Mouse (Mus musculus): ENCODE data around the gene Acin1. TPM values are rescaled to one million over a fixed set of nuclear protein-coding genes. Genes with fewer than 3 reads are reported as not detected.

The Acin1 gene
- polyA plus RNA-seq, 1 experiment, result 107 TPM

- Histone ChIP-seq H3K79me2 (ENCODE audit: control insufficient read depth, insufficient read depth) (no peaks in the 10 kb centered on the region), H3K36me3 (ENCODE audit: control insufficient read depth, insufficient read depth) (no peaks in the 10 kb centered on the region), H3K27me3 (ENCODE audit: control insufficient read depth, insufficient read depth, insufficient read length) (no peaks in the 10 kb centered on the region), H3K79me3 (ENCODE audit: low read depth) (no peaks in the 10 kb centered on the region), H3ac (ENCODE audit: control insufficient read depth, insufficient read length, low read depth) (no peak overlapping the region), H3K4me3 (ENCODE audit: insufficient read depth, poor library complexity, severe bottlenecking) (no peak overlapping the region)
- TF ChIP-seq MAX (IDR thresholded peaks at IDR 0.05), result no peak
Observed at GRCm38 (mm10) chr14:54592319-54592934, 94.3 kb downstream of the Acin1 start.

Small RNAs within 50 kb of the gene (microRNA-seq; reads per million reads assigned to microRNA genes)
- gene Mir686 (ENCODE audit: borderline microRNAs expressed) (not detected), gene Mir6948 (ENCODE audit: borderline microRNAs expressed) (0.28 reads per million)

Other genes starting within 250 kb of the Acin1 start
- 72.8 TPM for gene Lrp10, start 222.8 kb downstream of the Acin1 start, polyA plus RNA-seq (2012; fragmentation: generic; extraction: Trizol)
- 0.56 TPM for gene Rem2, start 210.8 kb downstream of the Acin1 start, polyA plus RNA-seq (2012; fragmentation: generic; extraction: Trizol)
- 174 TPM for gene Prmt5, start 169.4 kb downstream of the Acin1 start, polyA plus RNA-seq (2012; fragmentation: generic; extraction: Trizol)
- gene Haus4, start 132.3 kb downstream of the Acin1 start, polyA plus RNA-seq (2012; fragmentation: generic; extraction: Trizol), result 30.0 TPM
- 50.7 TPM for gene Ajuba, start 109.4 kb downstream of the Acin1 start, polyA plus RNA-seq (2012; fragmentation: generic; extraction: Trizol)
- gene 4931414P19Rik, start 80.9 kb downstream of the Acin1 start, polyA plus RNA-seq (2012; fragmentation: generic; extraction: Trizol), result 6.0 TPM
- gene Psmb5, start 68.9 kb downstream of the Acin1 start, polyA plus RNA-seq (2012; fragmentation: generic; extraction: Trizol), result 469 TPM
- gene Psmb11, start 65.5 kb downstream of the Acin1 start, polyA plus RNA-seq (2012; fragmentation: generic; extraction: Trizol), result 0.01 TPM
- not detected for gene Gm17606, start 46.0 kb downstream of the Acin1 start, polyA plus RNA-seq (2012; fragmentation: generic; extraction: Trizol)
- 4.6 TPM for gene Cdh24, start 45.6 kb downstream of the Acin1 start, polyA plus RNA-seq (2012; fragmentation: generic; extraction: Trizol)
- 40.0 TPM for gene 1700123O20Rik, start 715 bp downstream of the Acin1 start, polyA plus RNA-seq (2012; fragmentation: generic; extraction: Trizol)
- not detected for gene Gm29776, start 11.9 kb upstream of the Acin1 start, polyA plus RNA-seq (2012; fragmentation: generic; extraction: Trizol)
- not detected for gene Cebpe, start 25.2 kb upstream of the Acin1 start, polyA plus RNA-seq (2012; fragmentation: generic; extraction: Trizol)
- not detected for gene Slc7a8, start 95.0 kb upstream of the Acin1 start, polyA plus RNA-seq (2012; fragmentation: generic; extraction: Trizol)
- not detected for gene Rnf212b, start 127.2 kb upstream of the Acin1 start, polyA plus RNA-seq (2012; fragmentation: generic; extraction: Trizol)
- gene Homez, start 184.0 kb upstream of the Acin1 start, polyA plus RNA-seq (2012; fragmentation: generic; extraction: Trizol), result 1.3 TPM
- 1.1 TPM for gene Ppp1r3e, start 190.6 kb upstream of the Acin1 start, polyA plus RNA-seq (2012; fragmentation: generic; extraction: Trizol)
- gene Bcl2l2, start 196.4 kb upstream of the Acin1 start, polyA plus RNA-seq (2012; fragmentation: generic; extraction: Trizol), result 16.5 TPM
- gene Gm20521, start 196.5 kb upstream of the Acin1 start, polyA plus RNA-seq (2012; fragmentation: generic; extraction: Trizol), result 0.49 TPM
- 146 TPM for gene Pabpn1, start 205.6 kb upstream of the Acin1 start, polyA plus RNA-seq (2012; fragmentation: generic; extraction: Trizol)
- 0.27 TPM for gene Slc22a17, start 226.2 kb upstream of the Acin1 start, polyA plus RNA-seq (2012; fragmentation: generic; extraction: Trizol)
- 0.16 TPM for gene Efs, start 239.2 kb upstream of the Acin1 start, polyA plus RNA-seq (2012; fragmentation: generic; extraction: Trizol)
- gene Il25, start 245.8 kb upstream of the Acin1 start, polyA plus RNA-seq (2012; fragmentation: generic; extraction: Trizol), result not detected
- gene Cmtm5, start 249.3 kb upstream of the Acin1 start, polyA plus RNA-seq (2012; fragmentation: generic; extraction: Trizol), result not detected

Data from C2C12 (cell line).